Mouse (Mus musculus) left cerebral cortex, postnatal 14 days (tissue): Measurements from ENCODE around the gene Prr5. TPM values are rescaled to one million over a fixed set of nuclear protein-coding genes. Genes with fewer than 3 reads are reported as not detected.

Experiments used
- DNase-seq, 2 experiments: peaks; one replicate each; pipeline ENCODE4 v3.0.0; 2021 to 2022; ENCODE audit warnings: low spot score in 2 of 2, mixed read lengths in 1 of 2
- intact Hi-C: fragments of 180-260 bp; cut with DNase I; formaldehyde crosslinking; loops from one replicate; pipeline ENCODE4 v1.15.1; 2025
- total RNA-seq, 2 experiments: library from RNA; stranded (reverse); gene quantifications; 2 replicates each; pipeline ENCODE4 v1.2.3; 2021

The Prr5 gene
- total RNA-seq, 2 experiments from 2014 or later = 11.9 to 13.7 TPM

DNA sequence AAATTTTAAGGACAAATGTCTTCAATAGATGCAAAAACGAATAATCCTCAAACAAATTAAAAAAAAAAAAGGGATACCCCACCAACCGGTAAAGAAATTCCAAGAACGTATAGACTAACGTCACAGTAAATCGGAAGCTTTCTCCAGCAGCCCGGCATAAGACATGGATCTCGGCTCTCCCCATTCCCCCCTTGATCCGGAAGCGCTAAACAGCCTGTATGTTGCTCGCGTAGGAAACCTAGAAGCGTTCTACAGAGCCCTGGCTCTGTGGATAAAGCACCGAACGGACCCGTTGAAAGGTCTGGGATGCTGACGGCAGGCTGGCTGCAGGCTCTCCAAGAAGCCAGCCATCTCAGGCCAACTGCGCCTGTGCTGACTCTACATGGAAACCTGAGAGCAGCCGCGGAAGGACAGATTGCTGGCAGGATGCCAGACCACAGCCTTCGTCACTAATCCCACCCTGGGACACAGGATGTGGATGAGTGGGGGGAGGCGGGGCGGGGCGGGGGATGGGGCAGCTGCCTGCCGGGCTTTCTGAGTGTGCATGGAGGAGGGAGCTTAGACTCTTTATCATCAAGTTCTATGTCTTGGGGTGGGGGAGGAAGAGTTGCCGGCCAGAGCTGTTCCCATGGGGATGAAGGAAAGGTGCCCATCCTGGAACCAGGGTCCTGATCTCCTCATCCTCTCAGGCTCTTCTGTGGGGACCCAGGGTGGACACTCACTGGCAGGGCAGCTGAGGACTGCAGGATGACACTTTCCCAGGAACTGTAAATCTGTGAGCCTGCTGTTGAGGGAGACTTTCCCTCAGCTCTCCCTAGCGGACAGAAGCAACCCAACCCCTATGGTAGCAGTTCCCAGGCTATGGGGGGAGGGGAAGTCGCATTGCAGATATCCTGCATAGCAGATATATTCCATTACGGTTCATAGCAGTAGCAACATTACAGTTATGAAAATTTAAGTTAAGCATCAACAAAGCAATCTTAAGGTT, 15.1 kb upstream of the Prr5 start:
- intact Hi-C loops = no loop called here
- DNase-seq = peak; percentile 70 to 79

DNA sequence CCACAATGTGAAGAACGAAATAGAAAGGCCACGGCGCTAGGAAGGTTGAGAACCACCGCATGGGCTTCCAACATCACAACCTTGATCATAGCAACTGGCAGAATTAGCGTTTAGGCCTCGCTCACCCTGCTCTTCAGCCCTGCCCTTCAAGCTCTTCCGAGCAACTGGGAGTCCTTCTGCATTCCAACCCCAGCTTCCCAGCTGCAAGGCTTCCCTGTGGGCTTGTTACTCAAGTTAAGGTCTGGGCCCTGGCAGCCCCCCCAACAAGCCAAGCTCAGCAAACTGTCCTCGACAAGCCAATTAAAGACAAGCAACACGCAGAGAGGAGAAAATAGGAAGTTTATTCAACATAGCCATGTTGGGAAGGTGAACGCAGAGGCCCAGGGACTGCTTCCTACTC, 14.4 kb upstream of the Prr5 start:
- no peak for DNase-seq
- intact Hi-C loops = no loop called here

DNA sequence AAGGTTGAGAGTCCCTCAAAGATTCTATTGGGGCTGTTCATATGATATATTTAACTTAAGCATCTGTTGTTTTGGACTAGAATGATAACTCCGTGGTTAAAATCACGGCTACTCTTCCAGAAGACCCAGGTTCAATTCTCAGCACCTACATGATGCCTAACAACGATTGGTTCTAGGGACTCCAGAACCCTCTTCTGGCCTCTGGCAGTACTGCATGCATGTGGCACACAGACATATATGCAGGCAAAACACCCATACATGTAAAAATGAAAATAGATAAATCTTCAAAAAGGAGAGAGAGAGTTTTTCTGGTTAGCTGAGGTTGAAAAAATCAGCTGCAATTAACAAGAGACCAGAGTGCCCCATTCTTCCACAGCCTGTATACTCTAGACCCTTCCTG, 12.7 kb upstream of the Prr5 start:
- intact Hi-C loops = no loop called here
- no peak for DNase-seq

DNA sequence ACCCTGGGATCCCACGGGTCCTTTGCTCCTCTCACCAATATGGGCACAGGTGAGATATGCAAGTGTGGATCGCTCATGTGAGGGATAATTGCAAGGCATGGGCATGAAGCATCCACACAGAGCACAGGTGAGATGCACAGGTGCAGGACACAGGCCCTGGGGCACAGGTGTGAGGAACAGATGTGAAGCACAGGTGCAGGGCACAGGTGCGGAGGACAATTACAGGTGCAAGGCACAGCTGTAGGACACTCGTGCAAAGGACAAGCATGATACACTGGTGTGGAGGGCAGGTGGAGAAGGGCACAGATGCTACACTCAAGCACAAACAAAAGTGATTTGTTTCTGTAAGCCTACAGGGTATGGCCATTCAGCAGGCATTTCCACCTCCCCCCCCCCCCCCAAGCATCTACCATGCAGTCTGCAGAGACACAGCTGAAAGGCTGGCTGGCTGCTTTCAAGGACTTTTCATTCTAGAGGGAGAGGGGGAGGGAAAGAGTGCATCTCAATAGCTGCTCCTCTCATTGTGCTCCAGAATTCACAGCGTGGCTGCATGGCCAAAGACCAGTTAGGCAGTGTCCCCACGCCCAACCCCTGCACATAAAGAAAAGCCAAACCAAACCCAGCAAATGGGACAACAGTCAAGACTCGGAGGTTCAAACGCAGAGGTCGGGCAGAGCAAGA, 11.9 kb upstream of the Prr5 start:
- no peak for DNase-seq
- intact Hi-C loops = no loop called here

DNA sequence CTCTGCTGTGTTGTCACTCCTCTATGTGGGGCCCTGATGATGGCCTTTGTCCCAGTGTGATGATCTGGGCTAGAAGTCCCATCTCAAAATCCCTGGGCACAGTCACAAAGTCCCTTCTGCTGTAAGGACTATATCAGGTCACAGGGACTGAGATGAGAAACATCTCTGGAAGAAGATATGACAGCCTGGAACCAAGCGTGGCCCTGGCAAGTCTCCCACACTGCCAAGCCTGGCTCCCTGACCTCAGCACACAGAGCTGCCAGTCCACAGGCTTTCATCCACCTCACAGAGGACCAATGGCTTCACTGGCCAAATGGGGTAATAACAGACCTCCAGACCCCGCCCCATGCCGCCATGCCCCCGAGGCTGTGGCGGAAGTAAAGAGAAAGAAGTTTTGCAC, 10.8 kb upstream of the Prr5 start:
- intact Hi-C loops = no loop called here
- no peak for DNase-seq

DNA sequence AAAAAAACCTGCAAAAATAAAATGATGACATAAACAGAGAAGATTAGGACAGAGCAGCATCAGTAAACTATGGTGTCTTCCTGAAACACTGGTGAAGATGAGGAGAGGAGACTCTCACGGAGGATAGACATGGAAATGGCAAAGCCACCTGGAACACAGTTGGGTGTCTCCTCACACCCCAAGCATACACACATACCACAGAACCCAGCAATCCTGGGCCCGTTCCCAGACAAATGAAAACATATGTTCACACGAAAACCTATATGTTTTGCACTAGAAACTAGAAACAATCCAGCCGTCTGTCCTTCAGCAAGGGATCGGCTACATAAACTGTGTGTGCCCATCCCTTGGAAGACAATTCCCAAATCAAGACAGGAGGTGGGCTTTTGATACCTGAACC, 9.6 kb upstream of the Prr5 start:
- intact Hi-C loops = no loop called here
- peak in 1 of 2 experiments; percentile 49 for DNase-seq

DNA sequence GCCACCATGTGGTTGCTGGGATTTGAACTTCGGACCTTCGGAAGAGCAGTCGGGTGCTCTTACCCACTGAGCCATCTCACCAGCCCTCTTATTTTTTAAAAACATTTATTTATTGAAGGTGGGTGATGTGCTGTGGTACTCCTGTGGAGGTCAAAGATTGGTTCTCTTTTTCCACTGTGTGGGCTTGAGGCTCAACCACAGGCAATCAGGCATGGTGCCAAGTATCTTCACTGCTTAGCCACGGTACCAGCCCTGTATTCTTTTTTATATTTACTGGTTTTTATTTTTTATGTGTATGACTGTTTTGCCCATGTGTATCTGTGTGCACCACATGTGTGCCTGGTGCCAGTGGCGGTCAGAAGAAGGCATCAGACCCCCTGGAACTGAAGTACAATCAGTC, 8.1 kb upstream of the Prr5 start:
- no peak for DNase-seq
- intact Hi-C loops = no loop called here

DNA sequence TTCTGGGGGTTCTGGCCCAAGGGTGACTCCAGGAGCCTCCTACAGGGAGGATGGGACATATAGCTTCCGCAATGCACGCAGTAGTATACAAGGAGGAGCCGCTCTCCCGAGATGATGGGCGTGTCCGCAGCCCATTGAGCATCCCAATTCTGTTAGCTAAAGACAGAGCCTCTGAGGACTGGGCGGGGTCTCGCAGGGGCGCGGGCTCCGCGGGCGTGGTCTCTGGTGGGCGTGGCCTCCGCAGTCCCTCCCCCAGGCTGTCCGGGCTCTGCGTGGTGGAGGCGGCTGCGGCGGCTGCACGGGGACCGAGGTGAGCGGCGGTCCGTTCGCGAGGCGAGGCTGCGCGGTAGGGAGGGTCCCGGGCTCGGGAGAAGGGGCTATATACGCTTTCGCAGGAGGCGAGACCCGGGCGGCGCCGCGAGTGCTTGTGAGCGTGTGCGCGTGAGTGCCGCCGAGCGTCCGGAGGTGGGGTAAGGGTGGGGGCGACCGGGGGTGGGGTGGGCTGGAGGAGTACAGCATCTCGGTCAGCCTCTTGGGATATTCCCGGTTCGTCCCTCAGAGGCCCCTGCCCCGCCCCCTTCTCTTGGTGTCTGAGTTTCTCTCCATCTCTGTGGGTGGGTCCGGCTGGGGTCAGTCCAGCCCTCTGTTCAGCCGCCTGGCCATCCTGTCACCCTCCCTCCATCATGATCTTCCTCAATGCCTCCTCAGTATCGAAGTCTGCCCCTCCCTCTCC, 6.3 kb upstream of the Prr5 start:
- DNase-seq = peak; percentile 38 to 68
- intact Hi-C loops = no loop called here

DNA sequence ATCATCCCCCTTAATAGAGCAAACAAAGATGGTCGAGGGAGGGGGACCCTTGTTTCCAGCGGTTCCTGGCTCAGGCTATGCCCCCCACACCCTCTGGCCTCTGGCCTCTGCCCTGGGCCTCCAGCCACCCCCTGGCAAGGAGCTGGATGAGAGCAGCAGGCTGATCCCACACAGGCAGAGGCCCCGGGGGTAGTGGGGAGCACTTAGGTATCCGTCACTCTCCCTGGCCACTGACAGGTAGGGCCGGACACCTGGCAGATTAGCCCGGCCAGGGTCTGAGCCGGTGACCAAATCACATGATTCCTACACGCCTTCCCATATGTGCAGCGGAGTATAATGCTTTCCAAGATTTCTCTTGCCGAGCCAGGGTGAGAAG, 5.7 kb upstream of the Prr5 start:
- intact Hi-C loops = no loop called here

DNA sequence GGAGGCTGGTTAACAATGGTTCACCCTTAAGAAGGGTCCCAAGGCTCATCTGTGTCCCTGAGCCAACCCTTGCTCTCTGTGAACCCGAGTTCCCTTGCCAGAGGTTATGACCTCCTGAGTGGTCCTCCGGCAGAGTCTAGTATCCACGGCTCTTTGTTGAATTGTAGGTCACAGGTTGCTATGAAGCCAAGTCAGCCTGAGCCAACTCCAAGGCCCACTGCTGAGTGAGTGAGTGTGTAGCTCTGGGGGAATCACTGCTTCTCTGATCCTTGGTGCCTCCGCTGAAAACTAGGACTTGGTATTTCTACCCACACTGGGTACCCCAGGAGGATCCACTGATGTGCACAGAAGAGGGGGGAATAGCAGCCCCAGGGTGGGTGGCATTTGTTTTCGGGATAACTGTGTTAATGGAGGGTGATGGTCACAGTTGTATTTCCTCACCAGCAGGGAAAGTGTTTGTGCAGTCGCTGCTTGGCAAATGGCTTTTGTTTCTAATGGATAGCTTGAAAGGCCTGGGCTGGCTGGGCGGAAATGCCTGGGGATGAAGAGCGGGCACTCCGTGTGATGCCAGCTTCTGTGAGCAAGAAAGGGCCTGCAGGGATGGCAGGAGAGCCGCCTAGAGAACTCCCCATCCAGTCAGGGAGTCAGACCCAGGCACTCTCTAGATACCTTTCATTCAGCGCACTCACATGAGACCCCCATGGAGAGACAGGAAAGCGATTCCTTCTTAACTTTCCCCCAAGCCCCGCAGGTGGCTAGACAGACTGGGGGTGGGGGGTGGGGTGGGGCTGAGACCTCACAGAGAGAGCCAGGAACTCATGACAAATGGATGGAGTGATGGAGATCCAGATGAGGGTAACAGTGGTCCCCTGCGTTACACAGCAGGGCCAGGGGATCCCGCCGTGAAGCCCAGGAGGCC, 4.6 kb upstream of the Prr5 start:
- intact Hi-C loops = no loop called here
- peak in 1 of 2 experiments; percentile 39 for DNase-seq

More for the DNA sequence above, 5.7 kb upstream of the Prr5 start:
- DNase-seq = no peak

DNA sequence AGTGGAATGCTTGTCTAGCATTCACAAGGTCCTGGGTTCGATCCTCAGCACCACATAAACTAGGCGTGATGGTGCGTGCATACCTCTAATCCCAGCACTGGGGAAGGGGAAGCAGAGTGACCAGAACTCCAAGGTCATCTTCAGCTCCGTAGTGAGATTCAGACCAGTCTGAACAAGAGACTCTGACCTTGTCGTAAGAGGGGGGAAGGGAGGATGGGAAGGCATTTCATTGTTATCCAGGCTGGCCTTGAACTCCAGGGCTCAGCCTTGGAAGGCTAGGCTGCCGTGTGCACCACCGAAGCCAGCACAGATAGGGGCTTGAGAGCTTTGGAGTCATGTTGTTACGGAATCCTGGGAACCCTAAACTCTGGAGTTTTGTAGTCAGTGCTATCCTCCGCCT, 3.8 kb upstream of the Prr5 start:
- intact Hi-C loops = no loop called here

DNA sequence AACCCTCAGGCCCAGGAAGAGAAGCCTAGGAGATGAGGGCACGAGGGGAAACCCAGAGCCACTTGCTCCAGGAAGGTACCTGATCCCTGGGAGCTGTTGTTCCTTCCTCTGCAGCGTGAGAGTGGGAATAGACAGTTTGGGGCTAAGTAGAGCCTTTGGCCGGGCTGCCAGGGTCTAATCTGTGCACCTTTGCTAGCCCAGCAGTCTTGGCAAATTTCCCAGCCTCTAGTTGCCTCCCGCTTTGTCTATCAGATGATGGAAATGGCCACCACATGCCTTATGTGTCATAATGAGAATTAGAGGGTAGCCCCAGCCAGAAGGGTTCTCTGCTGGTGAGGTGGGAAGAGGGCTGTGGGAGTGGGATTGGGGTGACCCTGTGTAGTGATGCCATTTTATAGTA, 3.4 kb upstream of the Prr5 start:
- intact Hi-C loops = no loop called here
- no peak for DNase-seq

More for the DNA sequence above, 3.8 kb upstream of the Prr5 start:
- DNase-seq = no peak

DNA sequence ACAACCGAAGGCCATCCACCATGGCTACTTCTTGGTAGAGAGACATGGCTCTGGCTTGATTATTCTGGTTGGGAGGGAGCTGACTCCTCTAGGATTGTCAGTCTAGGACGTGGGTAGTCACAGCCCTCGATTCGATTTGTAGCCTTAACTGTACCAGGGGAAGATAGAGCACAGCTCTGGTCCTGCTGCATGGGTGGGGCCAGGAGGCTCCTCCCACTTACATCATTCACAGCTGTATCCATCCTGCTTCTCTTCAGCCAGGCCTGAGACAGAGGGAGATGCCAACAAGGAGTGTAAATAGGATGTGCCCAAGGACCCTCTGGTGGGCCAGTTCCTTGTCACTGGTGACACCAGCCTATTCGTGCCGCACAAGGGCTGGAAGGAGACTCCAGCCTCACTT, 1.8 kb upstream of the Prr5 start:
- intact Hi-C loops = no loop called here

DNA sequence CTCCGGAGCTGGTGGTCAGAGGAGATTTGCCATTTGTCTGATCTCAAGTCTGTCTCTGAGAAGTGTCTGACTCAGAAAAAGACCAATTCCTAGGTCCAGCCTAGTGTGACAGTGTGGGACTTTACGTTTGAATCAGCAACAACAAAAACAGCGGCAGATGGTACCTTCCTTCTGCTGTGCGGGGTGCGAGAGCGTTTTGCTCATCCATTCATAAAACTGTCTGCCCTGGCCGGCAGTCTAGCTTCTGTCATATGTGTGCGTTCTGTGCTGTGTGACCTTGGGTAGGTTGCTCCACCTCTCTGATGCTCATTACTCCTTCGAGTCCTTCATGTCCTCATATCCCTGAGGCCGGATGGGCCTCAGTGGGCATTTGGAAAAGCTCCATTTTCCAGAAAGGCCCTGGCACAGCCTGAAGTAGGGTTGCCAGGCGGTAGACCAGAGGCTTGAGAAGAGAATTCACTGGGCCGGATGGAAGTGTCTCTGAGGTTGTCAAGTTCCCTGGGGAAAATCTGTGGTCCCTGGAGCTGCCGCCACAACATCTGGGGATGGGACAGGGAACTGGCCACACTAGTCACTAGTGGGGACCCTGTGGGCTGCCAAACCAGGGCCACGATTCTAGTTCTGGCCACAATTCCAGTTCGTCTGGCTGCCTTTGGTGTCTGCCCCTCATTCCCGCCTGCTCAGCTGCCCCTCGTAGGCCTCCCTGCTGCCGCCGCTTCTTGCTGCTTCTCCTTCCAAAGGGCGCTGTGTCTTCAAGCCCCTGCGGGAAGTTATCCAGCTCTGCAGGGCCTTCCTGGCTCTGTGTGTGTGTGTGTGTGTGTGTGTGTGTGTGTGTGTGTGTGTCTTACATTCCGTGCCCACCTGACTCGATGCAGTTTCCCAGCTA, 594 bp downstream of the Prr5 start:
- DNase-seq = no peak
- intact Hi-C loops = no loop called here

More for the DNA sequence above, 1.8 kb upstream of the Prr5 start:
- no peak for DNase-seq

DNA sequence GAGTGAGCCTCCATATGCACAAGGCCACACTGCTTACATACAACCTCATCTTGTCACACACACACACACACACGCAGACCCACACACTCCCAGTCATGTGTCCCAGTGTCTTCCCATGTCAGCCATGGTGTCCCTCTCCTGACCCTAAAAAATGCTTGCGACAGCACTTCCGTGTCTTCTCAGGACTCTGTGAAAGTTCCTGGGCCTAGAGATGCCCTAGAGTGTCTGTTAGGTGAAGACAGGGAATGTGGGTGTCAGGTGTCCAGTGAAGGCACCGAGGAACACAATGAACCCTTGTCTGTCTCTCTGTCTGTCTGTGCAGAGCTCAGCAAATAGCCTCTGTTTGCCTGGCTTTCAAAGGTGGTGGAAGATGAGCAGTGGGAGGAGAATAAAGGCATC, 1.2 kb downstream of the Prr5 start:
- no peak for DNase-seq
- intact Hi-C loops = no loop called here

DNA sequence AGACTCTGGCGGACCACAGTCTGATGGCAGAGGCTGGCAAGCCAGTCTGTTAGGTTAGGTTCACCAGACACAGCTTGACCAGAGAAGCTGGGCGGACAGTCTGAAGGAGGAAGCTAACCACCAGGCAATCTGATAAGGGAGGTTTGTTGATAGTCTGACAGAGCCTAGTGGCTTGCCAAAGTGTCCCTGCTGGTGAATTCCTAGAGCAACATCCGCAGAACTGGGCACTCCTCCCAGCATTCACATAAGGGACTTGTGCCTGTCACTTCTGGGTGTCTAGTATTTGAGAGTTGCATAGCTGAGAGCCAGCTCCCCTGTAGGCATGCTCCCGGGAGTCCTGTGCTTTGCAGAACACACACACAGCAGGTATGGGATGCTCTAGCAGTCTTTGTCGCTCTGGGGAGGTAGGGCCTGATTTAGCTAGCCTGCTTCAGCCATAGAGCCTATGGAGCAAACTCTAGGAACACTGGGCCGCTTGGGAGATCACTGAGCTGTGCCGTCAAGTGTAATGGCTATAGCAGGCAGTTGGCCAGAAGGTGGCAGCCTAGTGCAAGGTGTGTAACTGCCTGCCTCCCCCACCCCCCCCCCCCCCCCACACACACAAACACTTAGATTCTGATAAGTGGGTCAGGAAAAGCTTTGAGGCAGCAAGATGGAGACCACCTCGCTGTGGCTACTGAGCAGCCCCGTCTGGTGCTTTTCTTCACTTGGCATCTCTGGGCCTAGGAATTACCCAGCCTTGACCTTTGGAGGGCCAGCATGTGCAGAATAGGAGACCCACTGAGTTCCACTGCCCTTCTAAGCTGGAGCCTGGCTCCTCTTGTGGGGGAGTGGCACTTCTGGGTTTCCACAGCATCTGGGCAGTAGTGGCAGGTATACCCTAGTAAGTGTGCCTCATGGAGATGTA, 2.2 kb downstream of the Prr5 start:
- intact Hi-C loops = no loop called here
- DNase-seq = peak; percentile 60 to 66

DNA sequence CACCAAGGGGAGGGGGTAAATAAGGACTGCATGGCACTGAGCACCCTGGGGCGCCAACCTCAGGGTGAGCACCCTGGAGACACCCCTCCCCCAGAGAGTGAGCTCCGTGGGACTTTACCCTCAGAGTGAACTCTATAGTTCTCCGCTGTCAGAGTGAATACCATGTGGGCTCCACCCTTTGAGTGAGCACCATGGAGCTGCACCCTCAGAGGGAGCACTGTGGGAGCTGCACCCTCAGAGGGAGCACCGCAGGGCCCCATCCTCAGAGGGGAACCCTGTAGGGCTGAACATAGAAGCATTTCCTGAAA, 2.8 kb downstream of the Prr5 start:
- intact Hi-C loops = no loop called here
- DNase-seq = no peak
